Mouse (Mus musculus) hindbrain, embryonic 12.5 days (tissue): Measurements from ENCODE around the gene Cxcl1. TPM values are rescaled to one million over a fixed set of nuclear protein-coding genes. Genes with fewer than 3 reads are reported as not detected.
"Not testable (repeated sequence)": the region's sequence is repeated elsewhere in the genome, so short reads cannot be mapped to it uniquely, and the experiment has no call there.

Experiments used
- ATAC-seq: fragments of 200-750 bp; cut with Nextera tagmentation; 2 replicates; pipeline ENCODE4 v1.8.0; 2017; ENCODE audit warnings: moderate TSS enrichment; ENCODE audit not compliant: low FRiP score
- H3K27ac ChIP-seq: fragments of 300-500 bp; sonication (generic); 2 replicates; pipeline ENCODE4 v1.5.1; 2016; ENCODE audit warnings: mild to moderate bottlenecking
- H3K27me3 ChIP-seq: fragments of 300-500 bp; sonication (generic); 2 replicates; pipeline ENCODE4 v1.6.1; 2016; ENCODE audit warnings: mild to moderate bottlenecking
- H3K36me3 ChIP-seq: fragments of 300-500 bp; sonication (generic); 2 replicates; pipeline ENCODE4 v1.6.1; 2016; ENCODE audit warnings: mild to moderate bottlenecking
- H3K4me1 ChIP-seq: fragments of 300-500 bp; sonication (generic); 2 replicates; pipeline ENCODE4 v1.6.1; 2016
- H3K4me2 ChIP-seq: fragments of 300-500 bp; sonication (generic); replicated peaks from 2 replicates; pipeline ENCODE4 v1.6.1; 2016; ENCODE audit warnings: mild to moderate bottlenecking
- H3K4me3 ChIP-seq: fragments of 300-500 bp; sonication (generic); 2 replicates; pipeline ENCODE4 v1.5.1; 2016; ENCODE audit warnings: mild to moderate bottlenecking
- H3K9ac ChIP-seq: fragments of 300-500 bp; sonication (generic); 2 replicates; pipeline ENCODE4 v1.6.1; 2016; ENCODE audit warnings: mild to moderate bottlenecking, moderate library complexity
- H3K9me3 ChIP-seq: fragments of 300-500 bp; sonication (generic); replicated peaks from 2 replicates; pipeline ENCODE4 v1.6.1; 2016; ENCODE audit warnings: mild to moderate bottlenecking
- WGBS: fragments of 180-500 bp; shearing (Covaris S2); methylation state at CpG from one replicate; pipeline ENCODE4 v1.1.7; 2016; 5-methylcytosine and 5-hydroxymethylcytosine counted together
- polyA plus RNA-seq: library from polyadenylated mRNA; unstranded; fragments of >200 nt; fragmentation: Nextera tagmentation; extraction: Ambion mirVana; gene quantifications from 2 replicates; pipeline ENCODE4 v1.2.1, GENCODE M21; 2016

The Cxcl1 gene
- 0.25 and 0.30 TPM in 2 replicates for polyA plus RNA-seq

- Histone ChIP-seq H3K4me2 (peak within 1 kb of the TSS; percentile 80), H3K4me1 (peaks cover 11% of the 10 kb centered on the region), H3K4me3 (peak within 1 kb of the TSS; percentile 38), H3K27me3 (peaks cover 10% of the 10 kb centered on the region), H3K9ac (peak within 1 kb of the TSS; percentile 51), H3K9me3 (no peaks in the 10 kb centered on the region), H3K36me3 (no peaks in the 10 kb centered on the region), H3K27ac (no peak within 1 kb of the TSS)
- peak; percentile 87 for ATAC-seq
- 8% methylated on average over 30 of the region's 30 CpGs for WGBS
Measured at GRCm38 (mm10) chr5:90890519-90891463, at the start of gene Cxcl1. TSS of gene Cxcl1 (plus strand) at chr5:90891241.

DNA sequence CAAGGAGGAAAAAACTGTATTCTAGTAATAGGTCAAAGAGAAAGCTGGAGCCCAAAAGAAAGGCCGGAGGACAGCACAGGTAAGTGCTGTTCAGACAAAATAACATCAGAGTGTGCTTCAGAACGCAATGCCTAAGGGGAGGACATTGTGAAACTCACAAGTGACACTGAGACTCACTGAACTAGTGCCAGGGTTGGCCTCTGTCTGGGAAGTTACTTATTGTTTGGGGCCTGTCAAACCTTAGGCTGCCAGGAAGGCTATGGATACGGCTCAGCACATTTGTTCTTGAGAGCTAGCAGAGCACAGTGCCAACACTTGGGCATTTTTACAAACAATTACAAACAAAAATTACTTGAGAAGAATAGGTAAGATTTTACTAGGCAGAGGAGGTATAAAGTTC, 47.1 kb upstream of the Cxcl1 start:
- Histone ChIP-seq H3K27ac (no peak overlapping the region), H3K4me1 (no peaks in the 10 kb centered on the region), H3K4me3 (no peak overlapping the region), H3K9me3 (no peaks in the 10 kb centered on the region), H3K36me3 (no peaks in the 10 kb centered on the region), H3K27me3 (no peaks in the 10 kb centered on the region), H3K4me2 (no peak overlapping the region), H3K9ac (no peak overlapping the region)
- 84% methylated on average over 3 of the region's 3 CpGs for WGBS
- no peak for ATAC-seq

DNA sequence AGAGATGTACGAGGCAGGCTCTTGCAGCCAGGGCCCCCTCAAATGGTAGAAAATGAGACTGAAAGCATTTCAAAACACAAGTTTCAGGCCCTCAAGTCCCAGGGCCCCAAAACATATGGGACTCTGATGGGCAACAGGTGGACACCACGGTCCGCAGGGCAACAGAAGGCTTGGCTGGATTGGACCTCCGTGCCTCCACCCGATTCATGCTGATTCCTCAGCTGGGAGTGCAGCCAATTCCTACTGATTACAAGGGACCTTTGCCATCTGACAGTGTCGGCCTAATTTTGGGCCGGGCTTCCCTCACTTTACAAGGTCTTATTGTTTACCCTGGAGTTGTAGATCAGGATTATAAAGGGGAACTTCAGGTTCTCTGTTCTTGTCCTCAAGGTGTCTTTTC, 40.9 kb upstream of the Cxcl1 start:
- H3K36me3 ChIP-seq, H3K4me3 ChIP-seq, H3K4me2 ChIP-seq, H3K9ac ChIP-seq, H3K9me3 ChIP-seq, H3K27me3 ChIP-seq, ATAC-seq, H3K4me1 ChIP-seq, H3K27ac ChIP-seq: not testable (repeated sequence)
- WGBS, result 94% methylated on average over 7 of the region's 7 CpGs

- WGBS, result 94% methylated on average over 11 of the region's 11 CpGs
- H3K9ac ChIP-seq, H3K27ac ChIP-seq, H3K36me3 ChIP-seq, H3K4me3 ChIP-seq, H3K27me3 ChIP-seq, ATAC-seq, H3K4me1 ChIP-seq, H3K9me3 ChIP-seq, H3K4me2 ChIP-seq: not testable (repeated sequence)
Measured at GRCm38 (mm10) chr5:90851391-90851790, 39.6 kb upstream of the Cxcl1 start.

DNA sequence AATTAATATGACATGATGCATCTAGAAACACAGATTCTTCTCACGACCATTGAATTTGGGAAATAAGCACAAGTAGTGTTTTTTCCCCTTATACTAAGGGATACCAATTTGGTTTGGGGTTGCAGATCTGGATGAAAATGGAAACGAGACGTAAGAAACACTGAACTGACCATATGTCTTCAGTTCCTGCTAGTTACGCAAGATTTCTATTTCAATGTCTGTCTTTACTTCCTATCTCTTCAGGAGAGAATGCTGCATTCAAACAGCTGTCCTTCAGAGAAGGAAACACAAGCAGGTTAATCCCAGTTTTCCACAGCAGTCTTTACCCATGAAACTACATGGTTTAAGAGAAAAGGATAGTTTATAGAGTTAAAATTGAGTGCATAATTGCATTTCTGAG, 37.8 kb upstream of the Cxcl1 start:
- H3K4me2 ChIP-seq, result no peak overlapping the region

DNA sequence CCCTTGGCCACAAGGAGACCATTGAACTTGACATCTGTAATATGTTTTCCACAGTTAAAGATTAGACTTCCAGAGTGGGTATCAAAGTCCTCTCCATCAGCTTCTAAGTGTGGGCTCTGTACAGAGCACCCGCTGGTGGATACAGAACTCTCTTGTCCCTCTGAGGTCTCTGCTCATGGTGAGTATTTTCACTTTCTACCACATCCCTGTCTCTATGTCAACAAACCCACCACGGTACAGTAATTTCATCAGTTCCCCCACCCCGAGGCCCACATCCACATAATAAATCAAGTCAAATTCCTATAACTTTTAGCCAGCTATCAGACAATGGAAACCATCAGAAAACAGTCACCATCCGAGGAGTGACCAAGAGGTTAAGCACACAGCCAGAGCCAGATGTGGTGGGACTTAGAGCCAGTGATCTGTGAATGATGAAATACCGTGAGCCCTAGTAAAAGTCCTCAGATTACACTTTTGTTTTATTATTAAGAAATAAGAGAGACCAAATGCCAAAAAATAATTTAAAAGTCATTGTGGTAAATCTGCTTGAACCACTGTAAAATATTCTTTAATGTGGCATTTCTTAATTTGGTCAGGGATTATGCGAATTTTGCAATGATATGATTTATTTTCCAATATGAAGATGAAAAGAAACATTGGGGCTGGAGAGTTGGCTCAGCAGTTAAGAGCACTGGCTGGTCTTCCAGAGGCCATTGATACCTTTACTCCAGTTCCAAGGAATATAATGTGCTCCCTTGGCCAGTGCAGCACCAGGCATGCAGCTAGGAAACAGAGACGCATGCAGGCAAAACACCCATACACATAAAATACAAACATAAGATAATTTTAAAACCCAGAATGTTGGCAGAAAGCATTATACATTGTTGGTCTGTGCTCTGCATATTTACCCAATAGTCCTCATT, 35.5 kb upstream of the Cxcl1 start:
- 79% methylated on average over 7 of the region's 7 CpGs for WGBS
- no peak overlapping the region for H3K9ac ChIP-seq
- no peaks in the 10 kb centered on the region for H3K4me1 ChIP-seq
- H3K36me3 ChIP-seq, result no peaks in the 10 kb centered on the region
- H3K27me3 ChIP-seq, result no peaks in the 10 kb centered on the region
- no peak overlapping the region for H3K4me2 ChIP-seq
- no peak for ATAC-seq
- H3K9me3 ChIP-seq, result no peaks in the 10 kb centered on the region
- no peak overlapping the region for H3K4me3 ChIP-seq
- no peak overlapping the region for H3K27ac ChIP-seq

More for the DNA sequence above, 37.8 kb upstream of the Cxcl1 start:
- ATAC-seq, result no peak
- Histone ChIP-seq H3K9me3 (no peaks in the 10 kb centered on the region), H3K27me3 (no peaks in the 10 kb centered on the region), H3K4me3 (no peak overlapping the region), H3K27ac (no peak overlapping the region), H3K36me3 (no peaks in the 10 kb centered on the region), H3K4me1 (no peaks in the 10 kb centered on the region), H3K9ac (no peak overlapping the region)
- WGBS, result 89% methylated on average over 4 of the region's 4 CpGs

- no peaks in the 10 kb centered on the region for H3K36me3 ChIP-seq
- no peak for ATAC-seq
- no peaks in the 10 kb centered on the region for H3K27me3 ChIP-seq
- WGBS, result 77% methylated on average over 5 of the region's 5 CpGs
- H3K4me3 ChIP-seq, result no peak overlapping the region
- no peak overlapping the region for H3K27ac ChIP-seq
- H3K4me2 ChIP-seq, result no peak overlapping the region
- no peaks in the 10 kb centered on the region for H3K4me1 ChIP-seq
- H3K9ac ChIP-seq, result no peak overlapping the region
- no peaks in the 10 kb centered on the region for H3K9me3 ChIP-seq
Measured at GRCm38 (mm10) chr5:90857463-90857862, 33.6 kb upstream of the Cxcl1 start.

DNA sequence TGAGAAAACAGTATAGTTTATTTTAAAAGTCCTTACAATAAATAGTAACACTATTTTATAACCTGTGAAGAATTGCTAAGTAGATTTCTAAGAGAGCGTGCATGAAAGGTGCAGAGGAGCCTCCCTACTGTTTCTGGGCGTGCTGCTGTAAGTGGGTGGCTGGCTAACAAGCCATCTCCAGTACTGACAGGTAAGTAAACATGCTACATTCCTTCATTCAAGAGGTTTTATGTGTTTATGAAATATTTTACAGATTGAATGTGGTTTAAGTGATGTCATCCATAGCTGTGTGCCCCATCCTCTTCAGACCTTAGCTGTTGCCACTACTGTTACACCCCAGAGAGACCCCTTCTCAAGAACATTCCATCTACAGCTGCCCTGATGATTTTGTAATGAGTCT, 32.6 kb upstream of the Cxcl1 start:
- H3K4me2 ChIP-seq, result no peak overlapping the region
- 79% methylated on average over 2 of the region's 2 CpGs for WGBS
- no peak for ATAC-seq

DNA sequence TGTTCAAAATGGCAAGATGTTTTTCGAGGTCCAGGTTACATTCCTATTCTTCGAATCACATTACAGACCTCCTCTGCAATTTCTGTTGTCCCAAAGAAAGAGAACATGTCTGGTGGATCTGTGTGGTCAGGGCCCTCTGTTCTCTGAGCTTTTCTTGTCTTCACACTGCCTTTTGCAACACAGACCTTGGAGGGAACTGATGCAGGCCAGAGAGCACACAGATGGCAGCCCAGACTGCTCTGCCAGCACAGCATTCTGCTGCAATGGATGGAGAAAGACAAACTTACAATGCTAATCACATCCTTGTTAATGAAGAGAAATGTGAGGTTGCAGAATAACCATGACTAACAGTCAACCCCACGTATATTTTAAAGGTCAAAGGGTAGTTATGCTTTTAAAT, 32.0 kb upstream of the Cxcl1 start:
- no peak for ATAC-seq
- WGBS, result 82% methylated on average over 3 of the region's 3 CpGs
- no peak overlapping the region for H3K4me3 ChIP-seq

More for the DNA sequence above, 32.6 kb upstream of the Cxcl1 start:
- no peaks in the 10 kb centered on the region for H3K36me3 ChIP-seq
- H3K9ac ChIP-seq, result no peak overlapping the region
- H3K4me3 ChIP-seq, result no peak overlapping the region
- H3K27me3 ChIP-seq, result no peaks in the 10 kb centered on the region
- no peaks in the 10 kb centered on the region for H3K9me3 ChIP-seq
- H3K4me1 ChIP-seq, result no peaks in the 10 kb centered on the region
- H3K27ac ChIP-seq, result no peak overlapping the region

GRCm38 (mm10) chr5:90861876-90862375, 29.1 kb upstream of the Cxcl1 start:
- H3K36me3 ChIP-seq, result no peaks in the 10 kb centered on the region
- WGBS, result 88% methylated on average over 6 of the region's 6 CpGs

More for the DNA sequence above, 32.0 kb upstream of the Cxcl1 start:
- no peak overlapping the region for H3K27ac ChIP-seq
- no peaks in the 10 kb centered on the region for H3K36me3 ChIP-seq
- no peak overlapping the region for H3K9ac ChIP-seq
- H3K27me3 ChIP-seq, result no peaks in the 10 kb centered on the region
- H3K9me3 ChIP-seq, result no peaks in the 10 kb centered on the region
- H3K4me2 ChIP-seq, result no peak overlapping the region
- no peaks in the 10 kb centered on the region for H3K4me1 ChIP-seq

GRCm38 (mm10) chr5:90866770-90867169, 24.3 kb upstream of the Cxcl1 start:
- Histone ChIP-seq H3K27me3 (no peaks in the 10 kb centered on the region), H3K4me1 (no peaks in the 10 kb centered on the region), H3K4me2 (no peak overlapping the region), H3K27ac (no peak overlapping the region), H3K9ac (no peak overlapping the region), H3K9me3 (no peaks in the 10 kb centered on the region), H3K36me3 (no peaks in the 10 kb centered on the region), H3K4me3 (no peak overlapping the region)
- ATAC-seq, result no peak

More at GRCm38 (mm10) chr5:90861876-90862375, 29.1 kb upstream of the Cxcl1 start:
- no peaks in the 10 kb centered on the region for H3K4me1 ChIP-seq
- ATAC-seq, result no peak
- H3K27ac ChIP-seq, result no peak overlapping the region
- no peak overlapping the region for H3K4me2 ChIP-seq
- H3K4me3 ChIP-seq, result no peak overlapping the region
- no peak overlapping the region for H3K9ac ChIP-seq
- no peaks in the 10 kb centered on the region for H3K9me3 ChIP-seq
- H3K27me3 ChIP-seq, result no peaks in the 10 kb centered on the region

DNA sequence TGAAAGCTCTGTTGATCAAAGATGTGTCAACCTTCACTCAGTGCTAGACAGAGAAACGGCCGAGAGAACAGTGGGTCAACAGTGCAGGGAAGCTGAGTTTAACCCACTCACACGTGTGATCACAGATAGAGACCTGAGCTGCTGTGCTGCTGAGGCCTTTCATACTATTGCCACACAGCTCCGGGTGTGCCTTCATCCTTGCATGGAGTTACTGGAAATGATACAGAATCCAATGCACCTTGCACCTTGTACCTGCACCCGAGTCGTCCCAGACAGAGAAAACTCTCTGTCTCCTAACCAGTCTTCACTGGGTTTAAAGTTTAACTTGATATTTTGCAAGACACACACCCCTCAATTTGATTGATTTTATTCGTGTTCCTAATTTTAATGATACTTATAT, 18.7 kb upstream of the Cxcl1 start:
- Histone ChIP-seq H3K4me1 (no peaks in the 10 kb centered on the region), H3K27me3 (no peaks in the 10 kb centered on the region), H3K4me3 (no peak overlapping the region), H3K36me3 (no peaks in the 10 kb centered on the region), H3K4me2 (no peak overlapping the region), H3K9me3 (no peaks in the 10 kb centered on the region), H3K9ac (no peak overlapping the region), H3K27ac (no peak overlapping the region)
- no peak for ATAC-seq
- WGBS, result 75% methylated on average over 7 of the region's 7 CpGs
